Mouse (Mus musculus) adrenal gland, adult (tissue): ENCODE data around the gene Fcna.

Experiments used
- DNase-seq, 2 experiments: peaks; one replicate each; pipeline ENCODE4 v3.0.0; 2022 to 2023; ENCODE audit warnings: low spot score in 1 of 2; ENCODE audit not compliant: inconsistent age in 2 of 2

Gene Fcna

GRCm38 (mm10) chr2:25608671-25609070, 19.2 kb downstream of the Fcna start:
- no peak for DNase-seq

- peak; percentile 91 to 97 for DNase-seq
Observed at GRCm38 (mm10) chr2:25607761-25608622, 19.8 kb downstream of the Fcna start, which contains the start of gene Rabl6. Gene Rabl6, minus strand, starts transcription at chr2:25608521.

GRCm38 (mm10) chr2:25602526-25602925, 25.3 kb downstream of the Fcna start:
- DNase-seq = no peak

GRCm38 (mm10) chr2:25600037-25600436, 27.8 kb downstream of the Fcna start:
- no peak for DNase-seq

- peak in 1 of 2 experiments; percentile 62 for DNase-seq
Observed at GRCm38 (mm10) chr2:25598749-25599148, 29.1 kb downstream of the Fcna start.

GRCm38 (mm10) chr2:25596765-25597510, 30.9 kb downstream of the Fcna start:
- DNase-seq = no peak

GRCm38 (mm10) chr2:25591863-25592262, 36.0 kb downstream of the Fcna start:
- peak in 1 of 2 experiments; percentile 75 for DNase-seq

- no peak for DNase-seq
Observed at GRCm38 (mm10) chr2:25588227-25588907, 39.5 kb downstream of the Fcna start.

GRCm38 (mm10) chr2:25587290-25587689, 40.5 kb downstream of the Fcna start:
- no peak for DNase-seq

- DNase-seq = no peak
Observed at GRCm38 (mm10) chr2:25585601-25586000, 42.2 kb downstream of the Fcna start.

- DNase-seq = no peak
Observed at GRCm38 (mm10) chr2:25584856-25585255, 43.0 kb downstream of the Fcna start.

GRCm38 (mm10) chr2:25584152-25584551, 43.7 kb downstream of the Fcna start:
- DNase-seq = peak in 1 of 2 experiments; percentile 66

GRCm38 (mm10) chr2:25583571-25583970, 44.3 kb downstream of the Fcna start:
- no peak for DNase-seq

- peak in 1 of 2 experiments; percentile 58 for DNase-seq
Observed at GRCm38 (mm10) chr2:25583120-25583481, 44.7 kb downstream of the Fcna start.

GRCm38 (mm10) chr2:25582466-25583119, 45.2 kb downstream of the Fcna start:
- DNase-seq = peak in 1 of 2 experiments; percentile 78

GRCm38 (mm10) chr2:25581901-25582301, 45.9 kb downstream of the Fcna start:
- DNase-seq = no peak

GRCm38 (mm10) chr2:25581294-25581864, 46.5 kb downstream of the Fcna start, which contains the start of gene Ajm1:
Gene Ajm1, minus strand, starts transcription at chr2:25581757.
- peak; percentile 68 to 90 for DNase-seq

GRCm38 (mm10) chr2:25580621-25581101, 47.2 kb downstream of the Fcna start:
- no peak for DNase-seq

GRCm38 (mm10) chr2:25579737-25580460, 47.9 kb downstream of the Fcna start:
- peak in 1 of 2 experiments; percentile 80 for DNase-seq
